Mouse (Mus musculus) large intestine, adult 2 months (tissue): ENCODE data around the gene Git2. TPM values are rescaled to one million over a fixed set of nuclear protein-coding genes. Genes with fewer than 3 reads are reported as not detected.

Source experiments
- DNase-seq: peaks from one replicate; pipeline ENCODE4 v3.0.0-alpha.2; 2012; ENCODE audit warnings: low read depth, low spot score
- WGBS: fragments of 180-500 bp; shearing (Covaris S2); methylation state at CpG from one replicate; pipeline ENCODE4 v1.1.7; 2018; 5-methylcytosine and 5-hydroxymethylcytosine counted together
- polyA plus RNA-seq: library from polyadenylated mRNA; depleted of rRNA; stranded (reverse); fragments of >200 nt; gene quantifications from 2 replicates; pipeline ENCODE4 v1.2.3, GENCODE M21; 2012

The Git2 gene
- polyA plus RNA-seq, 1 experiment, result 23.1 TPM

DNA sequence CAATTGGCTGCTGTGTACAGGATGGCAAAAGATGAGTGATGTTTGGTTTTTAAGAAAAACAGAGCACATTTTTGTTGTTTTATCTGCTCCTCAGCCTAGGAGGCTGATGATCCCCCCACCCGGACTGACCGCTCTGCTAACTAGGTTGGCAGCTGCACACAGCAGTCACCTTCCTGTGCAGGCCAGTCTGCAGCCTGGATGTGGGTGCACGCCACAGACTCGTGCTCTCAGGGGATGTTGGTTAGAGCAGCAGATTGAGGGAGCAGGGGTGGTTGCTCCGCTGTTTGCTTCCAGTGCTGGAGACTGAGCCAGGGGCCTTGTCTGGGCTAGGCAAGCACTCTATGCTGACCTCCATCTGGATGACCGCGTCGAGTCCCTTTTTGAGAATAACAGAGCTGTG lies 5.5 kb downstream of the Git2 start:
- WGBS, result 86% methylated on average over 8 of the region's 8 CpGs
- no peak for DNase-seq

DNA sequence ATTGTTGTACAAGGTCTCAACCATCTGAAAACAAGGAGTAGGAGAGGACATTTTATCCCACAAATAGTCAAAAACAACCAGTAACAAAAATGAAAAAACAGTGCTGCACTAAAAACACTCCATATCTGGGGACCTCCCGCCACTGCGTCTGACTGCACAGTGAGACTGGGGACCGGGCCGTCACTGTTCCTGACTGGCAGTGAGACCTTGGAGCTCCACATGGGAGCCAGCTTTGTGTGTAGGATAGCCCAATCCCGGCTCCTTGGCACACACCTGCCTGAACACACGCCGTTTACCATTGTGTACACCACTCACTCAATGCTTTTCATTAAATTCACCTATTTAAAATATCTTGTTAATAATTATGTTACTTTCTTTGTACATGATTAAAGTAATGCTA lies 8.1 kb downstream of the Git2 start:
- no peak for DNase-seq
- WGBS, result 92% methylated on average over 7 of the region's 7 CpGs

GRCm38 (mm10) chr5:114766686-114767085 lies 8.6 kb downstream of the Git2 start:
- WGBS, result 90% methylated on average over 8 of the region's 8 CpGs
- no peak for DNase-seq

DNA sequence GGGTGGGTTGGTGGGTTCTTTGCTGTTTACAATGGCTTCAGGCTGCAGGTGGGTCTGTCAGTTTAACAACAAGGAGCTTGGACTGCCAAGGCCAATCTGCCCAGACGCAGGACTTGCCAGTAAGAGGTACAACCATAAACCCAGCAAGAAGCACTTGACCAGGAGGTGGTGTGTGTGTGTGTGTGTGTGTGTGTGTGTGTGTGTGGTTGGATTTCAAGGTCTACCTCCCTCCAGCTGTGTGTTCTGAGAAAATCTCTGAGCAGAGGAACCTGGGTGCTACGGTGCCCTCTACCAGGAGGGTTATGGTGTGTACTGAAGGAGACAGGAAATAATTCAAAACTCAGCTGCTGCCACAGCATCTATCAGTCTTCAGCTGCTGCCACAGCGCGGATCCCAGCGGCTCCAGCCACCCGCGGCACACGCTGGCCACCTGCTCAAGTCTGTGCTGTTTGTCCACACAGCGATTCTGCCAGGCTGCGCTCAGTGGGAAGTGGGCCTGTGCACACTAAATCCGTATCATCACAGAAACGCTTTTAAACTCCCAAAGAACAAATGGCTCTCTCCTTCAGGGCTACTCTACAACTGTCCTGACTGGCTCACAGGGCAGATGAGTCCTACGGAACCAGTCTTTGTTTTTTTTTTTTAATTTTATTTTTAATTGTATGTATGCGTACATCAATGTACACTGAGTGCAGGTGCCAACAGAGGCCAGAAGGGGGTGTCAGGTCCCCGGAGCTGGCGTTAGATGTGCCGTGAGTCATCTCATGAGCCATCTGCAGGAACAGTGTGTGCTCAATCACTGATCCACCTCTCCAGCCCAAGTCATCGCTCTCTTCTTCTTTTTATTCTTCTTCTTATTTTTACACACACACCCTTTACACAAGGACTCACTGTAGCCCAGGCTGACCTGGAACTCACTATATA lies 10.2 kb downstream of the Git2 start:
- 88% methylated on average over 18 of the region's 18 CpGs for WGBS
- no peak for DNase-seq

DNA sequence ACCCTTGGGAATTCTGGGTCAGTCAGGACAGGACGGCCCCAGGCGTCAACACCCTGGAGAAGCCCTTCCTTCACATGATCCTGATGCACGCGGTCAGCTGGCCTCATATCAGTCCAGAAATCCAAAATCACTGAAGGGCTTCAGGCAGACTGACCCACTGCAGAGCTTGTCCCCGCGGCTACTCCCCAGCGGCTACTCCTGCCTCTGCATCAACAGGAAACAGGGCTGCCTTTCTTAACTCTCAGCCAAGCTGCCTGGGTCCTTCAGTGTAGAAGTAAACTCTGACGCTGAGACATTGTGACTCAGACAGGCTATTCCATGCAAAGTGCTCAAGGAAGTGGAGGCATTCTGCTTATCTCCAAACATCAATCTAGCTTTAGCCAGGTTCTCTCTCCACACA lies 13.3 kb downstream of the Git2 start:
- no peak for DNase-seq
- WGBS, result 79% methylated on average over 8 of the region's 8 CpGs

DNA sequence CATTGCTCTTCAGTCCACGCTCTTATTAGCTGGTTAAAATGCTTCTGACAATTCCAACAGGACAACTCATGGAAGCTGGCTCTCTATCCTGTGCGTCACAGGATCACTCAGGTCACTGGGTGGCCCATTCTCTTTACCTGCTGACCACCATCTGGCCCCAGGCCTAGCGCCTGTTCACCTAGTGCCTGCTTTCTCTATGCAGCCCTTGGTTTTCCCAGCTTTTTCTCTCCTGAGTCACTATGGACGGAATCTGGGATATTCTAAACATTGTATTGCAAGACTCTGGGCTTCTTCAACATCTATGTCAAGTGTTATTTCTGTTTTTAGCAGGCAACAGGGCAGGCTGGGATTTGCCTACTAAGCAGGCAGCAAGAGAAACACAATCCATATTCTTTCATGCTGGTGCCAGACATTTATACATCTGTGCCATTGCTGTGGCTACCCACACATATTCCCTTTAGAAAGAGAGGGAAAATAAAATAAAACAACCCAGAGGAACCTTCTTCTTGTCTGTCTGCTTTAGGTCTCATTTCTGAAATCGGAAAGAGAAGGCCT lies 15.7 kb downstream of the Git2 start:
- 90% methylated on average over 5 of the region's 5 CpGs for WGBS
- DNase-seq, result no peak

DNA sequence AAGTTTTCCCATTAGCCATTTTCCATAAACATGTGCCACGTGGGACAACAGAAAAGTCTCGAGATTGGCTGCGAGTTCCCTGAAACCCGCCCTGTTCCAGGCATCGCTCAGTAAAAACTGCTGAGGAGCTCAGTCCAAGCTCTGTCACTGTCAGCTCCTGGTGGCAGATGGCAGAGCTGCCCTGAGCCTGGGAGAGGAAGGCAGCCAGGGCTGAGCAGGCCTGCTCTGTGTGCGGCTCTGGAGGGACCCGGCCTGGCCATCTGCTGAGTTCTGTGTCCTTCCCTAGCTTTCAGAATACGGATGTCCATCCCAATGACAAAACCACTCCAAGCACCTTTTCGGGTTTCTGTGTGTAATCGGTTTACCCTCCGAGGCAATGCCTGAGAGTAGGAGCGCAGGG lies 21.9 kb downstream of the Git2 start:
- WGBS, result 93% methylated on average over 12 of the region's 12 CpGs
- DNase-seq, result no peak

DNA sequence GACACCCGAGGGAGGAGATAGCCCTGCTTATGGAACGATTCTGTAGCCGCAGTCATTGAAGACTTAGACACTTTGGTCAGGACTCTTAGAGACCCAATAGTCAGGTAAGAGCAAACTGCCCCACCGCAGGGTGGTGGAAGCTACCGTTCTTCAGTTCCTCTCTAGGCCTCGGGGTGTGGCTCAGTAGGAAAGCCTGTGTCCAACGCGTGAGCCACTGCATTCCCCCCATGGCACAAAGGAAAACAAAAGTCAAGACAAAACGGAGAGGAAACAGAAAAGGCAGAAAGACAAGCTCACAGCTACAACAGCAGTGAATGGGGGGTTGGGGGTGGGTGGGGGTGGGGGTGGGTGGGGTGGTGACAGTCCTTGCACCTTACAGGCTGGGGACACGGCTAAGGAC lies 22.9 kb downstream of the Git2 start:
- no peak for DNase-seq
- WGBS, result 86% methylated on average over 10 of the region's 10 CpGs

GRCm38 (mm10) chr5:114750325-114750724 lies 25.0 kb downstream of the Git2 start:
- DNase-seq, result no peak
- 90% methylated on average over 10 of the region's 10 CpGs for WGBS

GRCm38 (mm10) chr5:114747521-114747920 lies 27.8 kb downstream of the Git2 start:
- no peak for DNase-seq
- 87% methylated on average over 5 of the region's 5 CpGs for WGBS

DNA sequence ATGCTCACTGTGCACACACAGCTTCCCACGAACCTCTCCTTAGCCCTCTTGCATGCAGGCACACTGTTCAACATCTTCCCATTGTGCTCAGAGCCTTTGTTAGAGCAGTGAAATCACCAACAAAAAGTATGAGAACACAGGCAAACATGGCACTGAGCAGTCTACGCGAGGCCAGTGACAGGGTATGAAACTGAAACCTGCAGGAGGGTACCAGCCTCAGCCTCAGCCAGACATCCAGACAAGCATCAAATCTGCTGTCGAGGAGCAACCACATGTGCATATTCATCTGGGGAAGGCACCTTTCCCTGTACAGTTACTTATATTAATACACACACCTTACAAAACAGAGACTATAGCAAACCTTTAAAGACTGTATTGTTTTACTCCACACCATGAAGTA lies 28.4 kb downstream of the Git2 start:
- 85% methylated on average over 4 of the region's 4 CpGs for WGBS
- no peak for DNase-seq

DNA sequence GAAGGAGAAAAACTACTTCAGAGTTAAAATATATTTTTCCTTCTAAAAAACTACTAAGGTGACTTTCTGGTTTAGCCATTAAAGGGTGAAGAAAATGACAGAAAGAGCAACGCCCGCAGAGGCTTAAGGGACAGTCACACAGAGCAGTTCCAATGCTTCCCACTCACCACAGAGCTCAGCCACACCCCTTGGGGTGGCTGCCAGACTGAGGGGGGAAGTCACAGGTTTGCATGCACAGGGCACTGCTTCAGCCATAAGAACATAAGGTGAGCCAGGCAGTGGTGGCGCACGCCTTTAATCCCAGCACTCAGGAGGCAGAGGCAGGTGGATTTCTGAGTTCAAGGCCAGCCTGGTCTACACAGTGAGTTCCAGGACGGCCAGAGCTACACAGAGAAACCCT lies 29.7 kb downstream of the Git2 start:
- WGBS, result 73% methylated on average over 5 of the region's 5 CpGs
- no peak for DNase-seq

DNA sequence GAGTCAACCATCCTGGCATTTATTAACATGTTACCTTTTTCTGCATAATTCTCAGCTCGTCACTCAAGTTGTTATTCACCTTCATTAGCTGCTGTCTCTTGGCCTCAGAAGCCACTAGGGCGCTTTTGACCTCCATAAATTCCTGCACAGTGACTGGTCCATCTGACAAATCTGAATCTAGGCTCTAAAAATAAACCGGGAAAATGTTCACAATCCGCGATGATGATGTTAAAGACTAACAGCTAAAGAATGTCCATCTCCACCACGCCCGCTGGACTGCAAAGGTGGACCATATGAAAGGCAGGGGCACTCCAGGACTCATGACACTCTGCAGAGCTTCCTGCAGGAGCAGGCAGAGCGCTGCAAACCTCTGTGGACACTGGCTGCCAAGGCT lies 31.6 kb downstream of the Git2 start:
- WGBS, result 77% methylated on average over 8 of the region's 8 CpGs
- no peak for DNase-seq

DNA sequence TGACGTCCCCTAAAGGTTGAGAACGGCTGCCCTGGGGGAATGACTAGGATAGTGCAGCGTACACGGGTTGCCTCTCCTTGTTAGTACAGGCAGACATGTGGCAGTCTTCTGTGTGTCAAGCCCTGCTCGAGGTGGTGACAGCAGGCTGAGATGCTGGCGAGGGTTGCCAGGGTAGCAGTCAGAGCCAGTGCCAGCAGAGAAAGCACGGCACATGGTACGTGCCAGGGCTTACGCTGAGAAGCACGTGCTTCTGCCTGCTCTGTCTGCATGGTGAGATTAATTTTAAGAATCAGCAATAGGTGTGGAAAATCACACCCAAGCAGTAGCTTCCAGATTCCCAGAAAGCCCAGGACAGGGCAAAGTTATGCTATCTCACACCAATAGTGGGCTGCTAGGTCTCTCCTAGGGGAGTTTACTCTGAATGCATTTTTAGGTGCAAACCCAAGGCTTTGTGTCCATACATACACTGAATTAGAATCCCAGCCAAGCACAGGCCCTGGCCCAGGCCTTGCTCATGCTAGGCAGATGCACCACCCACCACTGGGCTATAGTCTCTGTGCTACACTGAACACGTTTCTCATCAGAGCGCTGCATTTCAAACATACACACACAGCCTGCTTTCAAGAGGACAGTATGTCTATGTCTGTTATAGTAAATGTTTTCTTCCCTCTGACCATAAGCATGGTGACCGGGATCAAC lies 32.2 kb downstream of the Git2 start:
- WGBS, result 93% methylated on average over 13 of the region's 13 CpGs
- DNase-seq, result no peak

DNA sequence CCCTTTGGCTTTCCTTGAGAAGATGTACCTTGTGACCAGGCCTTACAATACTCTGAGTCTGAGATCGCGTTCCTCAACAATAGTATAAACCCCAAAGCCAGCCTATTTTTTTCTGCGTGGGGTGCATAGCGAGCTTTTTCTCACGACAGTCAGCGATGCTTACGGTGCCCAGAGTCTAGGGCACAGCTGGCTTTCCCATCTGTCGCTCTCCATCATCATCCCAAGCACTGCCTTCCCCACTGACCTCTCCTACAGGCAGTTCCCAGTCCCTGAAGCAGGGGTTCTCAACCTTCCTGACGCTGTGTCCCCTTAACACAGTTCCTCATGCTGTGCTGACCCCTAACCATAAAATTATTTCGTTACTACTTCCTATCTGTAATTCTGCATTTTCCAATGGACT lies 32.7 kb downstream of the Git2 start:
- 94% methylated on average over 10 of the region's 10 CpGs for WGBS
- no peak for DNase-seq

- DNase-seq, result no peak
- 59% methylated on average over 4 of the region's 4 CpGs for WGBS
These were observed 34.7 kb downstream of the Git2 start for GRCm38 (mm10) chr5:114740595-114740994.

DNA sequence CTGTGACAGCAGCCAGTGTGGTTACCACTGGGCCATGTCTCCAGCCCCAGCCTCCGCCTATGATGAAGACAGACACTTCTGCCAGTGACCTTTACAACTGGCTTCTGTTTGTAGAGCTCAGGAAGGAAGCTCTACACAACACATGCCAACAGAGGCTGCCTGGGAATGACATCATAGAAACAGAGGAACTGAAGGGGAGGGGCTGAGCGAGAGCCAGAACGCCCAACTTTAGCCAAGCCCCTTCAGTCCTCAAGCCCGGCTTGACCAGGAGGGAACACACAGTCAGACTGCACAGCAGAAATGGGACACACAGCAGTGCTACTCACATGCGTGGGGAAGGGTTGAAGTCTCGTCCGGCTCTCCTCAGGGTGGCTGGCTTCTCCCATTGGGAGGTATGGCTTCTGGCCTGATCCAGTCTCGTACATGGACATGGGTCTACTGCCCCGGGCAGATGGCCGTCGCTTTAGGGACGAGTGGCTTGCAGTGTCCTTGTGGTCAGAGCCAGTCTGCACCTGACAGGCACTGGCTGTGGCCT lies 36.5 kb downstream of the Git2 start:
- DNase-seq, result no peak
- 78% methylated on average over 12 of the region's 12 CpGs for WGBS

GRCm38 (mm10) chr5:114737090-114737887 lies 38.0 kb downstream of the Git2 start:
- DNase-seq, result no peak
- WGBS, result 82% methylated on average over 21 of the region's 21 CpGs

- DNase-seq, result no peak
- 92% methylated on average over 15 of the region's 15 CpGs for WGBS
These were observed 41.7 kb downstream of the Git2 start for GRCm38 (mm10) chr5:114733606-114734005.

DNA sequence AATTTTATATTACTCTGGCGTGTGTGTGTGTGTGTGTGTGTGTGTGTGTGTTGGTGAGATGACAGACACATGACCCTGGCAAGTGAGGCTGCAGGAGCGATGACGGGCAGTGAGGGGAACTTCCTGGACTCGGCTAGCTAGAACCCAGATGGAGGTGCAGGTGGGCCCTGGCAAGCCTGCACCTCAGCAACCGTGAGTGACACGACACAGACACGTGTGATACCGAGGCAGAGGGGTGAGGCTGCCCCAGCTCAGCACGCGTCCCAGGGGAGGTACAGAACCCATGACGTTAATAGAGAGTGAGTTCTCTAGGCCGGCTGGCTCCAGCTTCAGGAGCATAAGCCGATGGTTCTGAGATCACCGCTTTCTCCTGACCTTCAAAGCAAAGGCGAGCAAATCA lies 43.3 kb downstream of the Git2 start:
- WGBS, result 92% methylated on average over 15 of the region's 15 CpGs
- no peak for DNase-seq
